Mouse (Mus musculus) right cerebral cortex, adult 18-20 months (tissue): ENCODE measurements around the gene Btnl9.
"Not testable (repeated sequence)": the region's sequence is repeated elsewhere in the genome, so short reads cannot be mapped to it uniquely, and the experiment has no call there.

ENCODE experiments used
- DNase-seq: peaks from one replicate; pipeline ENCODE4 v3.0.0; 2022; ENCODE audit warnings: mixed read lengths

Gene Btnl9

GRCm38 (mm10) chr11:49186955-49187488 lies at the start of gene Btnl9:
Gene Btnl9, minus strand, starts transcription at chr11:49187159.
- no peak for DNase-seq

- no peak for DNase-seq
Measured at GRCm38 (mm10) chr11:49235459-49236207, 48.7 kb upstream of the Btnl9 start.

DNA sequence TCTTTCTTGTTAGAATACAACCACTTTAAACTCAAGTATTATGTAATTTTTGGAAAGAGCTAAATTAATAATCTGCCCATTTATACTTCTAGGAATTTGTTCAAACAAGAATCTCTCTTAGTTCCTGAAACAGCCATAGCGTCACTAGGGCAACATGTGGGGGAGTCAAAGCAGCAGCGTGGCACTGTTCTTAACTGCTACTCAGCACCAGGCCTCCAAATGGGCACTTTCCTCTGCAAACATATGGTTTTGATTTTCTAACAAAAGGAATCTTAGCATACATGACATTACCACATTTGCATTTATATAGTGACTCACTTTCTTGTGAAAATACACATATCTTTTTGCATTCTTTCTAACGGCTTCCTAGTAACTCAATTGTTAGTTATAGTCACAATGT lies 45.8 kb upstream of the Btnl9 start:
- DNase-seq: peak; percentile 51

- no peak for DNase-seq
Measured at GRCm38 (mm10) chr11:49224455-49224854, 37.5 kb upstream of the Btnl9 start.

- DNase-seq: no peak
Measured at GRCm38 (mm10) chr11:49219271-49219670, 32.3 kb upstream of the Btnl9 start.

DNA sequence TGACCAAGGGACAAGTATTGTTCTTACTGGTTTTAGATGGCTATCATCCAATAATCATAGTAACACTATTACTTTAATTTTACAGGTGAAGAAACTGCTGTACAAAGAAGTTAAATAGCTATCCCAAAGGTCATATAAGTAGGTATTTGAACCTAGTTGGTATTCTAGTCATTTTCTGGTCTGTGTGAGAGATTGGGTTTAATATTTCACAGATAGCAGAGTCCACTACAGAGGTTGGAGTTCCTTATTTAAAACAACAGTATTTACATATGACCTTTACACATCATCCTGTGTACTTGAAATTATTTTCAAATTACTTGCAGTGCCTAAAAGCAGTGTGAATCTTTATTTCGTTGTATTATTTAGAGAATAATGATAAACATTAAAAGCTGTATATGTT lies 26.5 kb upstream of the Btnl9 start:
- no peak for DNase-seq

GRCm38 (mm10) chr11:49212577-49212976 lies 25.6 kb upstream of the Btnl9 start:
- no peak for DNase-seq

GRCm38 (mm10) chr11:49207495-49207894 lies 20.5 kb upstream of the Btnl9 start:
- DNase-seq: no peak

DNA sequence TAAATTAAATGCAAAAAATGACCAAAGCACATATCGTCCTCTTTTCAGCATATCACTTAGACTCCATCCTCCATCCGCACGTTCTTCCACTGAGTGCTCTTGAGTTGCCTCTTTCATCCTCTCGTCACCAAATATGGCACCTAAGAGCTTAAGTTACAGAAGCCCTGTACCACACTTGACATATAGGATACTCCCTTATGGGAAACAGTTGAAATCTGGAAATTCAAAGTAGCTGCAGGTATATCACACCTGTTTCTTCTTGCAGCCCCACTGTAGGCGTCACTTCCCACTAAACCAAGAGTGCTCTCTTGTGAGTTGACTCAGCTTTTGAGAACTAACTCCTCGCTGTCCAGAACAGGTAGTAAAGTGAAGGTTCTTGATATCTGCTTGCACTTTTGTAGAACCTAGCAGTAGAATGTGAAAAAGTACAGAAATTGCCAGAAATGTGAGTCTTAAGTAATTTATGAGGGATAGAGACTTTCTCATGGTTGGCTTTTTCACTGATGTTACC lies 18.2 kb upstream of the Btnl9 start:
- no peak for DNase-seq

DNA sequence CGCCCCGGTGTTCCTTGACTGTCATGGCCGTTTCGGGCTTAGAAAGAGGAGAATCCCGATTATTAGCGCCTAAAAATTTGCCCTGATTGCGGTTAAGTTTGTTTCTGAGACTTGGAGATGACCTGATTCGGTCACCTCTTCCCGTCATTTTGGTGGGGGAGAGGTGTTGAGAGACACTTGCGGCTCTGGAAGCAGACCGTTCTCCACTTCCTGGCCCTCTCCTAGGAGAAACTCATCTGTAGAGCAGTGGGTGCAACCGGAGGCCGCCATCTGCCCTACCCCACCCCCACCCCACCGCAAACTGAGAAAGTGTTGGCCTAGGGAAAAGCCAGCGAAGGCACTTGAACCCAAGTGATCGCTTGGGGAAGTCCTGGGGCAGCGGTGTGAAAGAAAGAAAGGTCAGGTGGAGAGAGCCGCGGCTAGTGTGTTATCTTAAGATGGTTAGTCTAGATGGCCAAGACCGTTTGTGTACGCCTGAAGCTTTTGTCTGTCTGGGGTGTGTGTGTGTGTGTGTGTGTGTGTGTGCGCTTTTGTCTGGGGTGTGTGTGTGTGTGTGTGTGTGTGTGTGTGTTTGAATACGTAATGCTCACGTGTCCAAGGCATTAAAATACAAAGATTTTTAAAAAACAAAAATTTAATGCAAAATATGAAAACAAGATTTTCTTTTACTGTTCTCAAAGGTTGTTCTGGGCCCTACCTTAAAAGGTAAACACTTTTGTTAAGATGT lies 17.0 kb upstream of the Btnl9 start:
- no peak for DNase-seq

DNA sequence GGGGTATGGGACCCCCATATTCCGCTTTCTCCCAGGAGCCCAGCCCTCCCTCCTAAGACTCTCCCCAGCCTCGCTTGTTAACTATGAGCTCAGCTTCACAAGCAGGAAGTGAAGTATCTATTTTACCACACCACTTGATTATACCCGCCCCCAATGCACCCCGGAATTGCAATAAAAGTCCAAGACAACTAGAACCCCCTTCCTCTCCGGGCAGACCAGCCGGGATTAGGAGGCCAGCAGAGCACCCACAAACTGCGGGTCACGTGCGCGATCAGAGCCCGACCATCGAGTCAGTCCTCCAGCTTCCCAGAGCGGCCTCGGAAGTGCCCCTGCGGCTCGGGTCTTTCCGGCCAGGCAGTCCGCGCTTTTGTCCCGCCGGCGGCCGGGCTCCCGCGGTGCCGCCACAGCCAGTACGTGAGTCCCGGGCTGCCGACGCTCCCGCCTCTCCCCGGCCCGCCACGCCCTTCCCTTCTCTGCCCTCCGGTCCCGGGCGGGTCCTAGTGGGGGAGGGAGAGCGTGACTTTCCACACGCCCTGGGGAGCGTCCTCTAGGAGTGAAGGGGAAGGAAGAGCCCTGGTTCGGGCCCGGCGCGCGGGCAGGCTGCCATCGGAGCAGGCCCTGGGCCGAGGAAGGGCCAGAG lies 16.3 kb upstream of the Btnl9 start, which contains the start of gene Zfp62:
Gene Zfp62 (plus strand): TSS at position 164 of the 640 bp plus-strand sequence.
- peak; percentile 94 for DNase-seq

DNA sequence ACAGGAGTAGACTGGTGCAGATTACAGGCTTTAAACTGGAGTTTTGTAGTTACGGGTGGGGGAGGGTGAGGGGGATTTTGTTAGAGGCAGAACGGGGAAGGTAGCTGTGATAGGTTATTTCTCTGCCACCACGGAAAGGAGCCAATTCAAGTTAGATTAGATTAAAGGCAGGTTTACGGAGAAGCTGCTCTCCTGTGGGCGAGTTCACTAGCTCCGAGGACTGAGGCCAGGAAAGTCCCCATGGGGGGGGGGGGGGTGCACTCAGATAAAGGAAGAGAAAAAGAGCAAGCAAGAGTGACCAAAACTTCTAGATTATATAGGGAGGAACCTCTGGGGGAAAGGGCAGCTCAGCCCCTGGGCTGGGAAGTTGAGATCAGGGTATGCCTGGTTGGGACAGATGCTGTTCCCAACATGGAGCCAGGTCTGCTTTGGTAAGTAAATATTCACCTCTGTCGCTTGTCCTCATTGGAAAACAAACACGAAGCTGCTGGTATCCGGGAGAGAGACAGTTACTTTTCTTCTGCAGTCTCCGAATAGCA lies 15.6 kb upstream of the Btnl9 start:
- DNase-seq: no peak

DNA sequence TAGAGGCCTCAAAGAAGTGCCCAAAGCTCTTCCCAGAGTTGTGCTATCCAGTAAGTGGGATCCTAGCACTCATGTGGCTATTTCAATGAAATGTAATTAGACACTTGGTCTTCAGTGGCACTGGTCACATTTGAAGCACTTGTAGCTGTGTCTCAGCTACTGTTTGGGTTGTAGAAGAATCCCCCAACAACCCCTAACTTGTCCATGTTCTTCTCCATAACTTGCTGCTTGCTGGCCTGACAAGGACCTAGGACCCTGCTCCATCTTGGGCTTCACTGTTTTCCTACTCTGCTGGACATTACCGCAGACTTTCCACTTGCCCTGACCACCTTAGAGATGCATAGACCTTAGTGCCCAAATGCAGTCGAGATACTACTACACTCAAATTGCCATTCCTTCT lies 15.1 kb upstream of the Btnl9 start:
- DNase-seq: no peak

GRCm38 (mm10) chr11:49201142-49201541 lies 14.2 kb upstream of the Btnl9 start:
- DNase-seq: no peak

DNA sequence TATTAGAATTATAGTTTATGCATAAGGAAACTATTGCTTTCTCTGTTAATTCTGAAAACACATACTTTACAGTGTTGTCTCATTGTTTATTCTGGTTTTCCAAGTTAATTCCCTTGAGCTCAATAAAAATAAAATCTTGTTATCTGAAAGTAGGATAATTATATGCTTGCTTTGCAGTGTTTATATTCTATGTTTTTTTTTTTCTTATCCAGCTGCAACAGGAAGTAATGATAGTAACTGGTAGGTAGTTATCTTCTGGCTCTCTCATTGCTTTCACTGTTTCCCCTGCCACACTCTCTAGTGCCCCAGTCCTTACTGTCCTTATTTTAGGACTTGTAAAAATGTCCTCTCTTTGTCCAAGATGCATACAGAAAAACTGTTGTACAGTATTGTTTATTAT lies 13.7 kb upstream of the Btnl9 start:
- DNase-seq: no peak

DNA sequence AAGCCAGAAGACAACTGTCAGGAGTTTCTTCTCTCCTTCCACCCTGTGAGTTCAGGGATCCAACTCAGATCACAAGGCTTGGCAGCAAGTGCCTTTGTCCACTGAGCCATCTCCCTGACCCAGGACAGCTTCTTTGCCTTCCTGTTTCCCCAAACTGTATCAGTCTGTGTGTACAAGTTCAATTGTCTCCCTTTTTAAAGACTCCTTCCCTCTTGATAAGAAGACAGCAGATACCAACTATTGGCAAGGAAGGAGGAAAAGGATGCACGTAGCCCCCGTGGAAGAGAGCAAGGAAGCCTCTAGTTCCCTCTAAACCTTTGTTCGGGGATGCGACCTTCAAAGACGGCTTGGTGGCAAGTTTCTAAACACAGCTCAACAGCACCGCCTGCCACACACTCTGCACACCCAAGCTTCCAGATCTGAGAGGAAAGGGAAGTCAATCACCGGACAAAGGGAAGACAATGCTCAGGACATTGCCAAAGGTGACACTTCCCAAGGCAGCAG lies 8.9 kb upstream of the Btnl9 start:
- DNase-seq: no peak

DNA sequence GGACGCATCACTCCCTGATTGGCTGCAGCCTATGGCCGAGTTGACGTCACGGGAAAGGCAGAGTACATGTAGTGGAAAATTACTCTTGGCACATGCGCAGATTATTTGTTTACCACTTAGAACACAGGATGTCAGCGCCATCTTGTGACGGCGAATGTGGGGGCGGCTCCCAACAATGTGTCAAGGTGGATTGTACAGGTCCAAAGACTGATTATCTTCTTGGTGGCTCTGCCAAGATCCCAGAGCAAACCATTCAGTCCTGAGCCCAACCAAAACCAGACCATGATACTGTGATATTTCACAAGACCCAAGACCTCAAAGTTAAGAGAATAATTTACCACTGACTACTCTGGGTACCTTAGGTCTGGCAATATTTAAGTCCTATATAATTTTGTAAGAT lies 7.8 kb upstream of the Btnl9 start:
- DNase-seq: not testable (repeated sequence)

DNA sequence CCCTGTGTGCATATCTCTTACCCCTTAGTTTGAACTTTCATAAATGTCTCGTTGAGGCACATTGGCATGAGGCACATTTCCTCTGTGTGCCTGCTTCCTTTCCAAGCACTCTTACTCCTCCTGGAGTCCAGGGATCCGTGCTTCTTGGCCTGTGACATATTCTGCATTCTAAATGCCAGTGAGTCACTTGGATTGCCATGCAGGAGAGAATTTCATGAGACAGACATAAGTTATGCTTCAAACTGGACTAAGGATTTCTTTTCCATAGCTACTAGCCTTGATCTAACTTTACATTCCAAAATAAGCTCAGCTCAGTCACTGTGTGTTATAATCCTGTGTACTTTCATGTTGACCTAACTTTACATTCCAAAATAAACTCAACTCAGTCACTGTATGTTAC lies 4.1 kb upstream of the Btnl9 start:
- DNase-seq: no peak

- peak; percentile 52 for DNase-seq
Measured at GRCm38 (mm10) chr11:49189737-49190136, 2.8 kb upstream of the Btnl9 start.

GRCm38 (mm10) chr11:49187701-49188100 lies 742 bp upstream of the Btnl9 start:
- no peak for DNase-seq

- no peak for DNase-seq
Measured at GRCm38 (mm10) chr11:49186452-49186851, 507 bp downstream of the Btnl9 start.

DNA sequence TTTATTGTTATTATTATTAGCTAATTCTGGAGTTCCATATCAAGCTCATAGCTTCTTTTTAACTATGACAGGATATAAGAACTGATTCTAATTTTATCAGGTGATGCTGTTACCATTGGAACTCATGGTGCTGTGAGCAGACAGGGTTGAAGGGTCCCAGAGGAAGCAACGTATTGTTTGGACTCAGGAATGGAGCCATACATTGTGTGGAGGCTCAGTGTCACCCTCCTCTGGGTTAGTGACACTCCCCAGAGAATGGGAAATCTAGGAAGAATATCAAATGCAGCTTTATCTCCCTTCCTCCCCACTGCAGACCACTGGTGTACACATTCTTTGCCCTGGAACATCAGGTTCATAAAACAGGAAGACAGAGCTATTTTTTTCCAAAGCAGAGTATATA lies 3.8 kb downstream of the Btnl9 start:
- no peak for DNase-seq
